Mouse (Mus musculus) small intestine, adult 2 months (tissue): ENCODE data around the gene Tex44. TPM values are rescaled to one million over a fixed set of nuclear protein-coding genes. Genes with fewer than 3 reads are reported as not detected.
A peak's percentile ranks its signal among the peaks of the same experiment; 100 is the strongest.

Experiments used
- H3K27ac ChIP-seq: fragments of 200-500 bp; 2 replicates; pipeline ENCODE4 v1.5.1; 2012; ENCODE audit warnings: low read depth, low read length, control low read depth, inconsistent platforms; ENCODE audit not compliant: insufficient read depth
- H3K27me3 ChIP-seq: fragments of 200-500 bp; 2 replicates; pipeline ENCODE4 v1.6.1; 2012; ENCODE audit warnings: mild to moderate bottlenecking, moderate library complexity, low read length, inconsistent platforms; ENCODE audit not compliant: control insufficient read depth, insufficient read depth
- H3K36me3 ChIP-seq: fragments of 200-500 bp; 2 replicates; pipeline ENCODE4 v1.6.1; 2012; ENCODE audit warnings: mild to moderate bottlenecking, low read length, control low read depth, inconsistent platforms; ENCODE audit not compliant: control insufficient read depth, insufficient read depth
- H3K4me1 ChIP-seq: fragments of 200-500 bp; 2 replicates; pipeline ENCODE4 v1.6.1; 2012; ENCODE audit warnings: low read length, inconsistent platforms, mixed read lengths; ENCODE audit not compliant: control insufficient read depth, insufficient read depth, insufficient read length
- H3K4me3 ChIP-seq: fragments of 200-500 bp; 2 replicates; pipeline ENCODE4 v1.5.1; 2012; ENCODE audit warnings: low read depth, mild to moderate bottlenecking, control low read depth, inconsistent platforms, low read length, moderate library complexity
- CTCF ChIP-seq: fragments of 200-500 bp; IDR thresholded peaks from 2 replicates; pipeline ENCODE4 v1.5.1; 2012; ENCODE audit warnings: low read depth, mild to moderate bottlenecking, control low read depth, inconsistent platforms, low read length, moderate library complexity, mixed read lengths; ENCODE audit not compliant: insufficient replicate concordance, insufficient read length; ENCODE audit errors: extremely low read depth
- POLR2A ChIP-seq: fragments of 200-500 bp; IDR thresholded peaks from 2 replicates; pipeline ENCODE4 v1.6.1; 2012; ENCODE audit warnings: low read depth, mild to moderate bottlenecking, control low read depth, inconsistent platforms, low read length, moderate library complexity
- WGBS: fragments of 180-500 bp; shearing (Covaris S2); methylation state at CpG from one replicate; pipeline ENCODE4 v1.1.7; 2018; 5-methylcytosine and 5-hydroxymethylcytosine counted together
- polyA plus RNA-seq: library from polyadenylated mRNA; depleted of rRNA; stranded (reverse); fragments of >200 nt; gene quantifications from 2 replicates; pipeline ENCODE4 v1.2.3, GENCODE M21; 2012

Gene Tex44
- polyA plus RNA-seq, 1 experiment = not detected

DNA sequence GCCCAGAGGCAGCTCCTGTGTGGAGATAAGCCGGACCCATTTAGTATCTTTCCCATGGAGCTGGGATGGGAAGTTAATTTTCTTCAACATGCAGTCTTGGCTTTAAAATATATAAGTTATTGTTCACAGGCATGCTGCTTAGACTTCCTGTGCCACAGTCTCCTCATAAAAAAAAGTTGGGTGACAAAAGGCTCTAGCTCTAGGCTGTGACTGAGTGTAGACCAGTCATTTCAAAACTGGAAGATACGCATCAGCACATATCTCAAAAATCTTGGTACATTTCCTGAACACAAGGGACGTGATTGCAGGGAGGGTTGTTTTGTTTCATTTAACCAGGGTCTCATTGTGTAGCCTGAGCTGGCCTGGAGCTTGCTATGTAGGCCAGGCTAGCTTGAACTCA lies 31.9 kb upstream of the Tex44 start:
- WGBS = 81% methylated on average over 3 of the region's 3 CpGs
- Histone ChIP-seq H3K27ac (0 out of 2 replicates have a peak overlapping the region, but pooled peaks have one; percentile 37), H3K36me3 (no peaks in the 10 kb centered on the region), H3K27me3 (no peaks in the 10 kb centered on the region), H3K4me3 (no peak overlapping the region), H3K4me1 (peaks cover 10% of the 10 kb centered on the region)
- no peak for TF ChIP-seq CTCF
- TF ChIP-seq POLR2A = no peak

DNA sequence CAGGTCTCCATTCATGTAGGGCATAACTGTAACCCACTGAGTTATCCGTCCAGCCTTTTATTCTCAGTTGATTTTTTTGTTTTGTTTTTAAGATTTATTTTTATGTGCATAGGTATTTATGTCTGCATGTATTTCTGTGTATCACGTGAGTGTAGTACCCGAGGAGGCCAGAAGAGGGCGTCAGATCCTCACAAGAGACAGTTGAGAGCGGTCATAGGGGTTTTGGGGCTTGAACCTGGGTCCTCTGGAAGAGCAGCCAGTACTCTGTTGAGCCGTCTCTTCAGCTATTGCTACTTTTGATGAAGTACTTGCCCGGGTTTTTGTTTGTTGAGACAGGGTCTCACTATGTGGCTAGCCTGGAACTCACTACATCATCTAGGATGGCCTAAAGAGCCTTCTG lies 30.2 kb upstream of the Tex44 start:
- Histone ChIP-seq H3K4me3 (no peak overlapping the region), H3K36me3 (no peaks in the 10 kb centered on the region), H3K27ac (no peak overlapping the region), H3K4me1 (peaks cover 8% of the 10 kb centered on the region; the same call in 1 of the 2 replicates), H3K27me3 (no peaks in the 10 kb centered on the region)
- no peak for TF ChIP-seq POLR2A
- peak; percentile 36; the same call in 1 of the 2 replicates for TF ChIP-seq CTCF
- WGBS = 71% methylated on average over 7 of the region's 7 CpGs

DNA sequence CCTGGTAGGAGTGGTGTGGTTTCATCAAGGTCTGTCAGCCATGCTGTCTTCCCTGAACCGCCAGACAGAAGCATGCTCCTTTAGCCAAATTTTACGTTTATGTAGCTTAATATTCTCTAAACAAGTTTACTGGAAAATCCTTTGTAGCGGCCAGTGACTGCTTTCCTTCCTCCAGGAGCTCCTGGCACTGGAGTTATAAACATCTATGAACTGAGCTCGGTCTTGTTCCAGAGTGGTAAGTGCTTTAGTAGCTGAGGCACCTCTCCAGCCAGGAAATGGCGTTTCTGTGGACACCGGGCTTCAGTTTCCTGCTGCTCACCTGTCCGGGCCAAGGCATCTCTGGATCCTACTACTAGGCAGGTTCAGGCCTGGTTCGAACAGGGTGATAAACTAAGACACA lies 28.5 kb upstream of the Tex44 start:
- TF ChIP-seq CTCF (no peak), POLR2A (no peak)
- H3K27ac ChIP-seq = peak overlapping the region; percentile 58
- peaks cover 5% of the 10 kb centered on the region; the same call in 1 of the 2 replicates for H3K4me1 ChIP-seq
- WGBS = 68% methylated on average over 8 of the region's 8 CpGs
- H3K4me3 ChIP-seq = no peak overlapping the region
- no peaks in the 10 kb centered on the region for H3K36me3 ChIP-seq
- no peaks in the 10 kb centered on the region for H3K27me3 ChIP-seq

GRCm38 (mm10) chr1:86398222-86398621 lies 27.9 kb upstream of the Tex44 start:
- H3K4me1 ChIP-seq = peaks cover 5% of the 10 kb centered on the region; the same call in 1 of the 2 replicates
- H3K36me3 ChIP-seq = no peaks in the 10 kb centered on the region
- H3K4me3 ChIP-seq = no peak overlapping the region
- TF ChIP-seq POLR2A = no peak
- TF ChIP-seq CTCF = no peak
- no peaks in the 10 kb centered on the region for H3K27me3 ChIP-seq
- H3K27ac ChIP-seq = peak overlapping the region; percentile 58
- WGBS = 53% methylated on average over 7 of the region's 7 CpGs

DNA sequence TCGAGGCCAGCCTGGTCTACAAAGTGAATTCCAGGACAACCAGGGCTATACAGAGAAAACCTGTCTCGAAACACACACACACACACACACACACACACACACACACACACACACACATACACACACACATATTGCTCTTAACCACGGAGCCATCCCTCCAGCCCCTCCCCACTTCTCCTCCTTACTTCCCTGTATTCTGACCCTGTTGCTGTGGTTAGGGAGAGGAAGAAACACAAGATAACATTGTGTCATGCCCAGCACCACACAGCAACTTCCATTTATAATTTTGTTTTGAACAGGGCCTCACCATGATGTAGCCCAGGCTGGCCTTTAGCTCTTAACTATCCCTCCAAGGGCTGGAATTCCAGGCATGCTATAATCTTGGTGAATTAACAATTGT lies 26.8 kb upstream of the Tex44 start:
- Histone ChIP-seq H3K4me3 (no peak overlapping the region), H3K27ac (no peak overlapping the region), H3K27me3 (no peaks in the 10 kb centered on the region), H3K36me3 (no peaks in the 10 kb centered on the region), H3K4me1 (peaks cover 5% of the 10 kb centered on the region; the same call in 1 of the 2 replicates)
- 70% methylated on average over 3 of the region's 3 CpGs for WGBS
- TF ChIP-seq POLR2A (no peak), CTCF (no peak)

DNA sequence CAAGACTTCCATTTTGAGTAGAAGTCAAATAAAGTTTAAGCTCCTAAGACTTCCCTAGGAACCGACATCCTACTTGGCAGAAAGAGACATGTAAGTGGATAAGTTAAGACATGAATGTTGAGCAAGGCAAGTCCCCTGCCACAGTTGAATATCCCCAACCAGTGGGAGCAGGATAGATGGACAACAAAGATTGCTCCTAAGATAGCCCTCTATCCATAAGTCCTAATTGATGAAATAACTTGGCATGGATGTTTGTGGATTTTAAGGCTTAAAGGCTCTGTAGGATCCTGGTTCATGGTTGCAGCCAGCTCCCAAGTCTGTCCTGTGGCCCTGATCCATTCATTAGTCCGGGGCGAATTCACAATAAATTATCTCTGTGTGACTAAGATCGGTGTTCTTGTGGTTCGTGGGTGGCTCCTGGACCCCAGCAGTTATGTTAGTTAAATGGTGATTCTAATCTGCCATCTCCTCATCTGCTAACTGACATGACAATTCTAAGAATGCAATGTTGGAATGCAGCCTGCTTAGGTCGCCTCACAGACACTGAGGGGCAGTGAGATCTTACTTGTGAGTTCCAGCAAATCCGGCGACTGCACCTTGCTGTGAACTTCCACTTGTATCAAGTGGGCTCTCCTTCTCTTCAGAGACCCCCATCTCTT lies 25.9 kb upstream of the Tex44 start:
- Histone ChIP-seq H3K27me3 (no peaks in the 10 kb centered on the region), H3K4me3 (no peak overlapping the region), H3K36me3 (no peaks in the 10 kb centered on the region), H3K27ac (no peak overlapping the region), H3K4me1 (no peaks in the 10 kb centered on the region; the same call in 1 of the 2 replicates)
- TF ChIP-seq POLR2A = no peak
- TF ChIP-seq CTCF = no peak
- 75% methylated on average over 8 of the region's 8 CpGs for WGBS

- no peaks in the 10 kb centered on the region for H3K27me3 ChIP-seq
Measured at GRCm38 (mm10) chr1:86404834-86405233, 21.3 kb upstream of the Tex44 start.

GRCm38 (mm10) chr1:86406313-86406712 lies 19.8 kb upstream of the Tex44 start:
- H3K27ac ChIP-seq = peak overlapping the region; percentile 50
- TF ChIP-seq CTCF (no peak), POLR2A (no peak)
- no peak overlapping the region for H3K4me3 ChIP-seq
- H3K4me1 ChIP-seq = peaks cover 13% of the 10 kb centered on the region; the same call in 1 of the 2 replicates
- WGBS = 46% methylated on average over 4 of the region's 4 CpGs
- no peaks in the 10 kb centered on the region for H3K27me3 ChIP-seq
- H3K36me3 ChIP-seq = no peaks in the 10 kb centered on the region

More at GRCm38 (mm10) chr1:86404834-86405233, 21.3 kb upstream of the Tex44 start:
- no peak overlapping the region for H3K4me3 ChIP-seq
- no peaks in the 10 kb centered on the region for H3K36me3 ChIP-seq
- H3K4me1 ChIP-seq = peaks cover 13% of the 10 kb centered on the region; the same call in 1 of the 2 replicates
- WGBS = 65% methylated on average over 5 of the region's 5 CpGs
- TF ChIP-seq POLR2A (no peak), CTCF (peak; percentile 63; the same call in 1 of the 2 replicates)
- H3K27ac ChIP-seq = no peak overlapping the region
